Mouse (Mus musculus) lung, postnatal 36 days (tissue): Measurements from ENCODE around the gene Cntd1.
"Not testable (repeated sequence)": the region's sequence is repeated elsewhere in the genome, so short reads cannot be mapped to it uniquely, and the experiment has no call there.

ENCODE experiments used
- DNase-seq: peaks from one replicate; pipeline ENCODE4 v3.0.0; 2022; ENCODE audit warnings: mixed read lengths

Gene Cntd1

GRCm38 (mm10) chr11:101295191-101295590, 16.4 kb downstream of the Cntd1 start:
- DNase-seq = no peak

- no peak for DNase-seq
Observed at GRCm38 (mm10) chr11:101300881-101301280, 22.1 kb downstream of the Cntd1 start.

DNA sequence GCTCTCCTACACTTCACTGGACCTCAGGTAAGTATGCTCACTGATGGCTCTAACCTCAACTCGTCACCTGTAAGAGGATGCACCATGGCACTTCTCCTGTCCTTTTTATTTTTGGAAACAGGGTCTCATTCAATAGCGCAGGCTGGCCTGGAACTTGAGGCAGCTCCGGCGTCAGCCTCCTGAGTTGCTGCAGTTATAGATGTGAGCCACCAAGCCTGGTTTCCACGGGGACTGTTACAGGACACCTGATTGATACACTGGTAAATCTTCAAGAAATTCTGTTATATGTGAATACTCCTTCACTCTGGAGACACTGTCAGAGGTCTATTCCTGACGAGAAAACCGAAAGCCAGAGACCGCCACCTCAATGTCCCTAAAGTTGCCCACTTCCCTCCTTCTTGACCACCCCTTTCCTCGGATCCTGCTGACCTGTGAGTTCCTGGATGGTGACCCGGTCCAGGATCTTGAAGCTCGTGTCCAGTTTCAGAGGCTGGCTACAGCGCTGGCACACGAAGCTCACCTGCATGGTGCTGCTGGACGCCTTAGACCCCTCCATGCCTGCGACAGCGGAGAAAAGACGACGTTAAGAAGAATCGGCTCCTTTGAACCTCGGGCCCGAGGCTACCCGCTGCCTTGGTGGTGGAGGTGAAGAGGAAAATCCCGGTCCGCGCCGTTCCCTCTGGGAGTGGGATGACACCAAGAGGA, 22.6 kb downstream of the Cntd1 start:
- no peak for DNase-seq

GRCm38 (mm10) chr11:101302004-101302798, 23.4 kb downstream of the Cntd1 start, which contains the start of gene Becn1:
Becn1 (minus strand) TSS chr11:101302286.
- DNase-seq = peak; percentile 99

GRCm38 (mm10) chr11:101307744-101308143, 28.9 kb downstream of the Cntd1 start:
- no peak for DNase-seq

GRCm38 (mm10) chr11:101311083-101311482, 32.3 kb downstream of the Cntd1 start:
- no peak for DNase-seq

- no peak for DNase-seq
Observed at GRCm38 (mm10) chr11:101312150-101312549, 33.3 kb downstream of the Cntd1 start.

DNA sequence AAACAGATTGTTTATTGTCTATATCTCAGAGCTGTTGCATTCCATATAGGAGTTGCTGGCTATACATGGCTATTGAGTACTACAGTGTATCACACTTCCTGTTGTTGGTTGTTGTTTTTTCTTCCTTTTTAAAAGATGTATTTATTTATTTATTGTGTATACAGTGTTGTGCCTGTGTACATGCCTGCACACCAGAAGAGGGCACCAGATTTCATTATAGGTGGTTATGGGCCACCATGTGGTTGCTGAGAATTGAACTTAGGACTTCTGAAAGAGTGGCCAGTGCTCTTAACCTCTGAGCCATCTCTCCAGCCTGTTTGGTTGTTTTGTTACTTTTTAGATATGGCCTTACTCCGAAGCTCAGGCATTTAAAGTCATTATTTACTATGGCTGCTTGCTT, 35.8 kb downstream of the Cntd1 start:
- DNase-seq = no peak

DNA sequence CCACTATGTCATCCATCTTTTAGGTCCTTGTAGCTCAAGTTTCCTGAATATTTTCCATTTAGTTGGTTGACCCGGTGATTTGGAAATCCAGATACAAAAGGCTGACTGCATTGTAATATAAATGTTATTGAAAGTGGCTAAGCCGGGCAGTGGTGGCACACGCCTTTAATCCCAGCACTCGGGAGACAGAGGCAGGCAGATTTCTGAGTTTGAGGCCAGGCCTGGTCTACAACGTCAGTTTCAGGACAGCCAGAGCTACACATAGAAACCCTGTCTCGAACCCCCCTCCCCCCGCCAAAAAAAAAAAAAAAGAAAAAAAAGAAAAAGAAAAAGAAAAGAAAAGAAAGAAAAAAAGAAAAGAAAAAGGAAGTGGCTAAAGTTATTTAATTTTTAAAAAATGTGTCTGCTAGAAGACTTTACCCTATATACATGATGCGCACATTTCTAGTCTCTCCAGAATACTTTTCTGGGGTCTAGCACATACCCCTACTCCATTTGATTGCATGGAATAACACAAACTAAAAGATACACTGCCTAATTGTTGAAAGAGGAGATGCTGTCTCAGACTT, 36.4 kb downstream of the Cntd1 start:
- DNase-seq = no peak

DNA sequence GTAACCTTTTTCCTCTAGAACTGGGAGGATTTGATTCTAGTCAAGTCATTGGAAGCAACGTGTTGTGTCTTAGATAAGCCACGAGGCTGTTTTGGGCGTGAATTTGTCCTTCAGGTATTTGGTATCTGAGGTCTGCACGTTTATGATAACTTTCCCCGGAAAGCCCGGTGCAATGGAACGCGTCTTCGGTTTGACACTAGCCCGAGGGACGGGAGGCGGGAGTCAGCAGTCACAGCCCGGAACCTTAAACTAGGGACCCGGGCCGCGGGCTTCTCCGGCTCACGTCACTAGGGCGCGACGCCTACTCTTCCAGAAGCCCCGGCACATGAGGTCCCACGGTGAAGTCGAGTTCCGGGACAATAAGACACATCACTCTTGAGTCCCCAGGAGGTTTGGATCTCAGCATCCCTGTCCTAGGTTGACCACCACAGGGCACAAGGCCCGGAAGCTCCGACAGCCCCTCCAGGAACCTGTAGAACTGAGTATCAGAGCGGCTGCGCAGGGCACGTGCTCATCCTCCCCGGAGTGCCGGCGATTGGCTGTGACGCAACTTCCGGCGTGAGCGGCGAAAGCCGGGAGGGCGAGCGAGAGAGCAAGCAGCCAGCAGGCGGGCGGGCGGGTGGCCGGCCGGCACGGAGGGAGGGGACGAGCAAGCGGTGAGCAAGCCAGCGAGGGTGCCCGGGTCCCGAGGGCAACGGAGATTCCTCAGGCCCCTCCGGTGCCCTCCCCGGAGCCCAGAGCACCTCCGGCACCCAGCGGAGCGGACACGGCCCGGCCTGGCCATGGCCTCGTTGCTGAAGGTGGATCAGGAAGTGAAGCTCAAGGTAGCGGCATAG, 37.1 kb downstream of the Cntd1 start, which contains the start of gene Psme3:
Psme3 (plus strand) TSS at position 549 of the 836 bp plus-strand sequence.
- peak; percentile 94 for DNase-seq

- DNase-seq = no peak
Observed at GRCm38 (mm10) chr11:101316501-101316917, 37.7 kb downstream of the Cntd1 start.

- peak; percentile 83 for DNase-seq
Observed at GRCm38 (mm10) chr11:101323609-101324008, 44.8 kb downstream of the Cntd1 start.

DNA sequence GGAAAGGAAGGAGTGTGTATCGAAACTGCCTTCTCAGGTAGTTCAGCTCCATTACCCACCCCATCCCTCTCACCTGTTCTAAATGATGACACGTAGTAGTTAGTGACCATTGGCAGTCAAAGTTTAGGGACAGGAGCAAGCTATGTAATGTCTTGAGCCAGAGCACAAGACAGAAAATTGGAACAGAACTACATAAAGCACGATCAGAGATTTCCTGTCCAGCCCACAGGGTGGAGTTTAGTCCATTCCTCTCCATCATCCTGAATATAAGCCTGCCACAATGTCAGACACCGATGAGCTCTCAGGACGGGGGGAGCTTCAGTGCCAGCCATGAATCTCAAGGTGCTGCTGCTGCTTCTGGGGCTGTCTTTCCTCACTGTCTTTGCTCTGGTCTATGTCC, 46.0 kb downstream of the Cntd1 start, which contains the start of gene Aoc2:
Aoc2 (plus strand) TSS at position 301 of the 400 bp plus-strand sequence.
- no peak for DNase-seq

GRCm38 (mm10) chr11:101325201-101325600, 46.4 kb downstream of the Cntd1 start:
- DNase-seq = not testable (repeated sequence)

DNA sequence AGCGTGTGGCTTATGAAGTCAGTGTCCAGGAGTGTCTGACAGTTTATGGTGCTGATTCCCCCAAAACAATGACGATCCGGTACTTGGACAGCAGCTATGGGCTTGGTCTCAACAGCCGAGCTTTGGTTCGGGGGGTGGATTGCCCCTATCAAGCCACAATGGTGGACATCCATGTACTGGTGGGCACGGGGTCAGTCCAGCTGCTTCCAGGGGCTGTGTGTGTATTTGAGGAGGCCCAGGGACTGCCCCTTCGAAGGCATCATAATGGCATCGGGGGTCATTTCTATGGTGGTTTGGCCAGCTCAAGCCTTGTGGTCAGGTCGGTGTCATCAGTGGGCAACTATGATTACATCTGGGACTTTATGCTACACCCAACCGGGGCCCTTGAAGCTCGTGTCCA, 47.3 kb downstream of the Cntd1 start:
- no peak for DNase-seq

DNA sequence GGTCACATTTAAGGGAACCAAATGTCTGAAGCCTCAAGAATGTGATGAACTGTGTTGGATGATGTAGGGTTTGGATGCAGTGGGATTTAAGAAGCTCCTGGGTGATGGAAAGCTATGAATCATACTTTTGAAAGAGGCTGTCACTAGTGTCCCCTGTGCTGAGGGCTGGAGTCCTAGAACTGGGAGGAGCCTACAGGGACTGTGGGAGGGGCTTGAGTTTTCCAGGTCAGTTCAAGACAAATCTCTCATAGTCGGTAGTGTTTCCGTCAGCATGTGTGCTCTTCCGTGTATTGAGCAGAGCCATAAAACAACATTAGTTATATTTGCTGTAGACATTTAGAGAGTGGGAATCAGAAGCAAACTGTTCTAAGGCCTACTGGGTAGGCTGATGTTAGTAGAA, 48.5 kb downstream of the Cntd1 start:
- no peak for DNase-seq

DNA sequence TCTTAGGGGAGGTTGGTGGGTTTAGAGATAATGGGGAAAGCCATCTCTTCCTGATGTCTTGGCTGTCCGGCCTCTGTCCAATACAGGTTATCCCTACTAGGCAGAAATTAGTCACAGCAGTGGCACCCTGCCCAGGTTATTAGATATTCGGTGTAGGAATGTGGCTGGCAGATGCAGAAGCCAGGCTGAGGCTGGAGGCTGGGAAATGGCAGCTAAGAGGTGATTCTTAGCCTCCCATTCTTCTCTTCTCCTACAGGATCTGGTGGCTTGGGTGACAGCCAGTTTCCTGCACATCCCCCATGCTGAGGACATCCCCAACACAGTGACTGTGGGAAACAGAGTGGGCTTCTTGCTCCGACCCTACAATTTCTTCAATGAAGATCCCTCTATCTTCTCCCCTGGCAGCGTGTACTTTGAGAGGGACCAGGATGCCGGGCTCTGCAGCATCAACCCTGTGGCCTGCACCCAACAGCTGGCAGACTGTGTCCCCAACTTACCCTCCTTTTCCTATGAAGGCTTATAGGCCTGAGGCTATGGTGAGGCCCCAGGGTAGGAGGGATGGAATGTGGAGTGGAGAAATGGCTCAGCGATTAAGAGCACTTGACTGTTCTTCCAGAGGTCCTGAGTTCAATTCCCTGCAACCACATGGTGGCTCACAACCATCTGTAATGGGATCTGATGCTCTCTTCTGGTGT, 50.3 kb downstream of the Cntd1 start:
- peak; percentile 41 for DNase-seq

GRCm38 (mm10) chr11:101330371-101330924, 51.6 kb downstream of the Cntd1 start, which contains the start of gene Aoc3:
Aoc3 (plus strand) TSS chr11:101330605.
- peak; percentile 10 for DNase-seq

DNA sequence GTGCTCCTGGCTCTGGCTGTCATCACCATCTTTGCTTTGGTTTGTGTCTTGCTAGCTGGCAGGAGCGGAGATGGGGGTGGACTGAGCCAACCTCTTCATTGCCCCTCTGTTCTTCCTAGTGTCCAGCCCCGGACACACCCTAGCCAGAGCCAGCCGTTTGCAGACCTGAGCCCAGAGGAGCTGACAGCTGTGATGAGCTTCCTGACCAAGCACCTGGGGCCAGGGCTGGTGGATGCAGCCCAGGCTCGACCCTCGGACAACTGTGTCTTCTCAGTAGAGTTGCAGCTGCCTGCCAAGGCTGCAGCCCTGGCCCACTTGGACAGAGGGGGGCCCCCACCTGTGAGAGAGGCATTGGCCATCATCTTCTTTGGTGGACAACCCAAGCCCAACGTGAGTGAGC, 52.1 kb downstream of the Cntd1 start:
- not testable (repeated sequence) for DNase-seq

DNA sequence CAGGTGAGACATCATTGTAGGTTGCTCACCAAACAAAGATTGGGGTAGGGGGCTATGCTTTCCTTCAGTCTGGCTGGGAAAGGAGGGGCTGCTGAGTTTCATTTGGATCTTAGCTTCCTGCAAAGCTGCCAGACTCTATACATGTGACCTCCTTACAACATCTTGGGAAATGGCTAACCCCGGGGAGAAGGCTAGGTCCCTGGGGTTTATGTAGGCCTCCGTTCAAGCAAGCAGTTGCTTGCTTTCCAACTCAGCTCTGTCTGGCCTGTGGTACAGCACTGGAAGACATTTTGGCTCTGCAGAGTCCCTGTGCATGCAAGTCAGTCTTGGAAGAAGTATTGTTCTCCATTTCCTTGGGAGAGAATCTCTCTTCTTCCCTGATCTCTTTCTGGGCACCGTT, 53.7 kb downstream of the Cntd1 start:
- DNase-seq = no peak

DNA sequence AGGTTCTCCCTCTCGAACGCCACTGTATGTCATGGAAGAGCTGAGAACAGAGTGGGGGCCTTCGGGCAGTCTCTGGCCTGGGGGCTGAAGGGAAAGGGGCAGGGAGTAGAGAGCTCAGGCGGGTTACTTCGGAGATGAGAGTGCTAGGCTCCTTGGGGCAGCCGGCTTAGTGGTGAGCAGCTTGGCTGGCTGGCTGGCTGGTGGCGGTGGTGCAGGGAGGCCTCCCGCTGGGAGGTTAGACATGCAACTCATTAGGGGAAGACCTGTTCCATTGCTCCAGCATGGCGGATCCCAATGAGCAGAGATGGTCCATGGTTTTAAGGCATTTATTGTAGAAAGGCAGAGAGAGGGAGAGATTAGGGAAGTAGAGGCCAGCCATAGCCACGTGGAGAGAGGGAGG, 55.2 kb downstream of the Cntd1 start:
- no peak for DNase-seq

DNA sequence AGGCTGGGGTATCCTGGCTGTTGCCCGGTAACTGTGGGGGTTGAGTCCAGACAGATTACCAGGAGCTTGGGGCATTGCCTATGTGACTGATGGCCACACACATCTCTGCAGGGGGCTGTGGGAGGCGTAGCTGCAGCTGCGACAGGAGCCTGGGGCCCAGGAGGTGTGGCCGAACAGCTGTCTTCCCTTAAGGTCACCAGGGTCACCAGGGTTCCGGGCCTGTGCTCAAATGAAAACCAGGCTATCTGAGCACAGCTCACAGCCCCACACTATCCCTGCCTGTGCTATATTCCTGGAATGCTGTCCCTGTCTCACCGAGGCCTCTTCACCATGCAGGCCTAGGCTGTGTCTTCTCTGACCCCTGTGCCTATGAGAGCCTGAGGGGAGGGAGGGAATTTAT, 55.7 kb downstream of the Cntd1 start:
- no peak for DNase-seq
